Mouse (Mus musculus) spleen, postnatal 10 days (tissue): Measurements from ENCODE around the gene Mfsd5.
A peak's percentile ranks its signal among the peaks of the same experiment; 100 is the strongest.

Experiments used
- DNase-seq, 2 experiments: peaks; one replicate each; pipeline ENCODE4 v3.0.0; 2021 to 2022; ENCODE audit warnings: low spot score in 2 of 2

Mfsd5 gene

DNA sequence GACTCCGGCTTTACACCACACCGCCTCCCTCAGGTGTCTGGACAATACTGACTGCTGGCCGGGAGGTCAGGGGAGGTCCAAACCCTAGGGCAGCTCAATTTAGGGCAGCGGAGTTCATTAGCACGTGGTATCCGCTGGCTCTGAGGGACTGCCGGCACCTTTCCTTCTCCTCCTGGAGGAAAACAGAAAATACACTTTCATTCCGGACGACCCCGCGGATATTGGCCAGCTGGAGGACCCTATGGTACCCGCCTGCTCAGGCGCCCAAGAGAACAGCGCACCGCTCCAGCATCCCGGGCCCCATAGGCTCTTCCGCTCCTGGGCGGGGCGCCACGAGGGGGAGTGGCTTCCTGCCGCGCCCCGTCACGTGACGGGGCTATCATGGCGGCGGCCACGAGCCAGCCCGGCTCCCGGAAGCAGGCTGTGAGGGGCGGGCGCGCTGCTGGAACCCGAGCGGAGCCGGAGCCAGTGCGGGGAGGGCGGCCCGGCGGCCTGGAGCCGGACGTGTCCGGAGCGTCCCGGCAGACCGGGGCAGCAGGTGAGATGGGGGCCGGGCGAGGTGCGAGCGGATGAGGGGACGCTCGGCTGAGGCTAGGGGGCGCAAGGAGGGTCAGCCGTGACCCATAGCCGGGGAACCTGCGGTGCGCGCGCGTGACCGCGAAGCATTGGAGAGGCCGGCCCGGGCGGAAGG, at the start of gene Mfsd5:
Mfsd5 (plus strand) TSS at position 363 of the 691 bp plus-strand sequence.
- peak; percentile 78 to 92 for DNase-seq

DNA sequence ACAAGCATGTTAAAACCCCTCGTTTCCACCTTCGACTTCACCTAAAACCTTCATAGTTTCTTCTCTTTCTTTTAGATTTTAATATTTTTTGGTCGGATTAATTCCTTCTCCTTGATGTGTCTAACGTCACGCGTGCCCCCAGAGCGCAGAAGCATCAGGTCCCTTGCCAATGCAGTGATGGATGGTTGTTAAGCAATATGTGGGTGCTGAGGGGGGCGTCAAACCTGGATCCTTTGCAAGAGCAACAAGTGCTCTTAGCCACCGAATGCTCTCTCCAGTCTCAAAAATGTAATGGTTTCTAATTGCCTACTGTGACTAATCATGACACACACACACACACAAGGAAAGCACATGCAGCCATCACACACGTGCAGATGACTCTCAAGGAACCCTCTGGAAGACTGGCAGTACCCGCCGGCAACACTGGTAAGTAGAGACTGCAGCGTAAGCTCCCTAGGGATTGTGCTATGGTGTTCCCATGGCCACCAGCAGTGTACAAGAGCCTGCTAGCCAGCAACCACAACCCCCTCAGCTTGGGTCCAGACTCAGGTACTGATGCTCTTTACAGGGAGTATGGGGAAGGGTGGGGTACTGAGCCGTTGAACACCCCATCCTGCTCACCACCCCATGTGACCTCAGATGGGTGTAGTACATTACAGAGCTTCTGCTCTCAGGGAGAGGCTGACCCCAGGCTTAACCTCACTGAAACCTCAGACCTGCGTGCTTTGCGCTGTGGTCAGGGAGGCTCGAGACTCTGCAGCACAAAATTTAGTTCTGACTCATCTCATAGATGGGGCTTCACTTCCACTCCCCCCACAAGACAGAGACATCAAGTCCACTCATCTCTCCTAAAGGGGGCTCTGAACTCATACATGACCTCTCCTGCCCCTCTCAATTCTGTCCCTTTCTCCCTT, 48.6 kb upstream of the Mfsd5 start:
- DNase-seq: no peak

DNA sequence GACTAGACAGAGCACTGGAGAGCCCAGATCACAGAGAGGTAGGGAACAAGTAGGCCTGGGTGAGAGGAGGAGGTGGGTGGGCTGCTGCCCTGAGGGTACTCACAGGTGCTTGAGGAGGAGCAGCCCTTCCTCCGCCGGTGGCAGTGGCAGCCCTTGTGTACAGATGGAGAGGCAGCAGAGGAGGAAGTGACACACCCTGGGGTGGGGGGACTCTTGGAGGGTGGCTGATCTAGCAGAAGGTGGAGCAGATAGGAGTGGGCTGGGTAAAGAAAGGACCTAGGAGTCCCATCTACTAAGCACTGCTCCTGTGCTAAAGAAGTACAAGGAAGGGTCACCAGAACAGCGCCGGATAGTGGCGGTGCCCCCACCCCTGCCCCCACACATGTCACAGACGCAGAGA, 47.5 kb upstream of the Mfsd5 start, which contains the start of gene Itgb7:
Itgb7 (minus strand) TSS at position 197 of the 400 bp plus-strand sequence.
- DNase-seq: peak in 1 of 2 experiments; percentile 72

DNA sequence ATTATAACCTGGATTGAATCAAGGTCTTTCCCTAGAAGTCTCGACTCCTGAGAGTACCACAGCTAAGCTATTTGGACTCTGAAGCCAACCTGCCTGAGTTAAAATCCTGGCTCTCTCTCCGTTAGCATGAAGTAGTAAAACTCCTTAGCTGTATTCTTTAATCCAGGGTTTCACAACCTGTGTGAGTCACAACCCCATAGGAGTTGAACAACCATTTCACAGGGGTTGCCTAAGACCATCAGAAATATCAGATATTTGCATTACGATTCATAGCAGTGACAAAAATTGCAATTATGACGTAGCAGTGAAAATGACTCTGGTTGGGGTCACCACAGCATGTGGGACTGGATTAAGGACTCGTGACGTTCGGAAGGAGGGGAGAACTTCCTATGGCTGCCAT, 46.5 kb upstream of the Mfsd5 start:
- no peak for DNase-seq

DNA sequence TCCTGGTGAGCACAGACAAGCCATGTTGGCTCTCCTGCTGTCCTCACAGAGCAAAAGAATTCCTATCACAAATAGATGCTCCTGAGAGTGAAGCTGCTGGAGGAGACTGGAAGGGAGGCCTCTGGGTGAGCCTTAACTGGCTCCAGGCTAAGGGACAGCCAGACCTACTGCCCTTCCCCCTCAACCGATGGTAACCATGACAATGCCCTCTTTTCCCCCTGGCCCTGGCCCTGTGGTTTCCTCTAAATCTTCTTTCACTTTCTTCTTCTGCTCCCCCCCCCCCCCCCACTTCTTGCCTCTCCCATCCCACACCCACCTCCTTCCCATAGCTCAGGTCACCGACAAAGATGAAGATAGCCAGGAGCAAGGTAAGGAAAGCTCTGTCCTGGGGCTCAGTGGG, 45.4 kb upstream of the Mfsd5 start:
- no peak for DNase-seq

DNA sequence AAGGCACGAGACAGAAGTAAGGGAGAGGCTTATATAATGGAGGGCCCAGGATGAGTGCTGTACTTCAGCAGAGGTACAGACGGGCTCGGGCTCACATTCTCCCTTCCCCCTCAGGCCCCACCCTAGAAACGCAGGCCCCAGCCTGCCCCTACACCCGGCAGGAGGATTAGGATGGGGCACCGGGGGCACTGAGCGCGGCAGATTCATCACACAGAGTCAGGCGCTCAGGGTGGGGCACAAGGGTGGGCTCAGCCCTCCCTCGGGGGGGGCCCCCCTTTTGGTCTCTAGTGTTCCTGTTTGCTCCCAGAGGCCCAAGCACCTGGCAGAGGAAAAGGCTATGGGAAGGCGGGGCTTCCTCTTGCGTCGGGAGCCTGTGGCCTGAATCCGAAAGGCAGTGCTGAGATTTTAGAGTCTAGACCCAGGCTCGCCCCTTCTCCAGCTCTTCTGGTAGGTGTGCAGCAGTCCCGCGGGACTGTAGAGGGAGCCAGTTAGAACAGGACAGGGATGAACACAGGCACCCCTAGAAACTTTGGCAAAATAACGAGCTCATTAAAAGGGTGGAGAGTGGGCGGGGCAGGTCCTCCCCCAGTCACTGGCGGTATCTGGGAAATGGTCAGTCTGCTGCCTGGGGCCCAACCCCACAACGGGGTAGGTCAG, 43.8 kb upstream of the Mfsd5 start:
- no peak for DNase-seq

DNA sequence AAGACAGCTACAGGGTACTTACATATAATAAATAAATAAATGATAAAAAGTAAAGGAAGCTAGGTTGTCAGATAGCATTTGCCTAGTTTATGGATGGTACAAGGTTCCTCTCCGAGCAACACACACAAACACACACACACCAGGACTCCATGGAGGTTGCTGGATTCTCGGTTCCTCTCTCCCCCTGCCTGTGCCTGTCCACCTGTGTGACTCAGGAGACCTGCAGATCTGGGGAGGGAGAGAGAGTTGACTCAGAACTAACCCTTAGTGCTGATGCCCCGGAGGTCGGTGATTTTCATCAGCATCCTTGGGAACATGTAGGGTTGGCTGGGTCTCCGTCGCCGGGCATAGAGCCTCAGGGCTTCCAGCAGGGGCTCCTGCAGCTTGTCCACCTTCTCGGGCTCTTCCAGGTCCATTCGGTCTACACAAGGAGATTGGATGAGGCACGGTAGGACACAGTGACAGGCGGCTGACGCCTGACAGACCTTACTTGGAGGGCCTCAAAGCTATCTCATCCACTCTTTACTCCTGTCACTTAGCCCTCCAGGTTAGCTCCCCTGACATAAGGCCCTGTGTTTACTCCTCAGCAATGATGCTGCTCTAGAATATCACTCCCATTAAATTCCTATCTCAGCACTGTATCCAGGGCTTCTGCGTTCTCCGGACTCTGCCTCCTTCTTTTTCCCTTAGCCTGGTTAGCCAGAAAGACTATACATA, 40.6 kb upstream of the Mfsd5 start:
- no peak for DNase-seq

DNA sequence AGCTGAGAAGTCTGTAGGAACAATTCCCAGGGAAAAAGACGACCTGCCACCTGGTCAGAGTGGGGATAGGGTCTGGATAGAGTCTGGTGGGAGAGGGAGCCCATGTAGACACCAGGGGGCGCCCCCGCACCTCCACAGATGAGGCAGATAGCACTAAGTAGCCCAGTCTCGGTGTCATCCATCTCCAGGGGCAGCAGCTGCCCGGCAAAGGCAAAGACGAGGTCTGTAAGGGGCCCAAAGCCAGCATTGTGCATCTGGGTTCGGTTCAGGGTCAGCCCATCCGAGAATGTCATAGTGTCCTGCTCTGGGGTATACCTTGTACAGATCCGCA, 40.0 kb upstream of the Mfsd5 start:
- DNase-seq: peak; percentile 56 to 87

DNA sequence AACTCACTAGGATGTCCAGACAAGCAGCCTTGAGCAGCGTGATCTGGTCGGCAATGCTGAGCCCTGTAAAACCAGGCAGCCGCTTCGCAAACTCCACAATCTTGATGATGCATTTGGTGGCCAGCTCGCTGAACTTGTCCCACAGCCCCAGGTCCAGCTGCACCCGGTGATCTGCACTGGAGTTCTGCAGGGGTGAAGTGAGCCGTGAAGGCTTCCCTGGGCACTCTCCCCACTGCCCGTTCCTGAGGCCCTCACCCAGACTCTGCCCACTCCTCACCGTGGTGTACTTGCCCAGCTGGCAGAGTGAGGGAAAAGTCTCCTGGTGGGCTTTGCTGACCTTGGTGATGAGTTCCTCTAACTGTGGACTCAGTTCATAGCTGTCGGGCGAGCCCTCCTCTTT, 39.4 kb upstream of the Mfsd5 start:
- no peak for DNase-seq

DNA sequence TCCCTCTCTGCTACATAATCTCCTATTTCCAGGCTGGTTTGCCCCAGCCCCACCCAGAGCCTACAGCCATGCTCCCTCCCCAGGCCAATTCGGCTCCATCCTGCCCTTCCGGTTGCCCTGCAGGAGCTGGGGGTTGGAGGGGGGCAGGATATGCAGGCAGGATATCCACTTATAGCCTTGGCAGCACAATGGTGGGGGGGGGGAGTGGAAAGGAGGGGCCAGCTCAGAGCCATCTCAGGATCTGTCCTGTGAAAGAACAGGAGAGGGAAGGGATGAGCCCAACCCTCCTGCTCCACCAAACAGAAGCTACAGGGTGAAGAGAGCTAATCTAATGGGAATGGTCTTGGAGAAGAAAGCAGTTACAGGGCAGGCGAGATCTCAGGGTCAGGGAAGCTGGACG, 38.6 kb upstream of the Mfsd5 start:
- DNase-seq: no peak

DNA sequence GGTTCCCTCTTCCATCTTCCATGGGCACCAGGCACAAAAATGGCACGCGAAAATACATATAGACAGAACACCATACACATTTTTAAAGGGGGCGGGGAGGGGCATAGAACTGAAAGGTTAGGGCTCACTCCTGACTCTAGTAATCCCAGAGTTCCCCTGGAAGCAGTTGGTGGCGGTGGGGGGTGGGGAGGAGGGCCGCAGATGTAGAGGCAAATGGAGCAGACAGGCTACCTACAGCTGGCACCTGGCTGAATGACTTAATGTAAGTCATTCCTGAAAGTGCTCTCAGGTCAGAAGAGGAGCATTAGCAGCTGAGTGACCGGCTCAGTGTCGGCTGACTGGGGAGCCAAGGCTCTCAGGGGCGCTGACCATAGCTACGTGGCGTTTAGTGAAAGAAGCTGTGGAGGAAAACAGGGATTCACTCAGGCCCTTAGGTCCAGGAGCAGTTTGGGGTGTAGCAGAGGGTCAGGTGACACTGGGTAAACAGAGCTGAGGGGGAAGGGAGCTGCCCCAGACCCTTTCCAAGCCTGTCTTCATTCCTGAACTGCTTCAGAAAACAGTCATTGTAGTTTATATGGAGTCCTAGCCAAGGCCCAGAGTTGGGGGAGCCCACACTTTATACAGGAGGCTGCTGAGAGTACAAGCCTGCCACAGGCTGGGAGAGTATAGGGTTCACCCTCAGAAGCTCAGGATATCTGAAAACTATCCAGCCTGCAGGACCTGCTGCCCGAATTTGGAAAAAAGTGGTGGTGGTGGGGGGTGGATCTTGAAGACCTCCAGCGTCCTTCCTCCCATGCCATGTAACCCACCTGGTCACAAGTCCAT, 36.6 kb upstream of the Mfsd5 start:
- DNase-seq: no peak

DNA sequence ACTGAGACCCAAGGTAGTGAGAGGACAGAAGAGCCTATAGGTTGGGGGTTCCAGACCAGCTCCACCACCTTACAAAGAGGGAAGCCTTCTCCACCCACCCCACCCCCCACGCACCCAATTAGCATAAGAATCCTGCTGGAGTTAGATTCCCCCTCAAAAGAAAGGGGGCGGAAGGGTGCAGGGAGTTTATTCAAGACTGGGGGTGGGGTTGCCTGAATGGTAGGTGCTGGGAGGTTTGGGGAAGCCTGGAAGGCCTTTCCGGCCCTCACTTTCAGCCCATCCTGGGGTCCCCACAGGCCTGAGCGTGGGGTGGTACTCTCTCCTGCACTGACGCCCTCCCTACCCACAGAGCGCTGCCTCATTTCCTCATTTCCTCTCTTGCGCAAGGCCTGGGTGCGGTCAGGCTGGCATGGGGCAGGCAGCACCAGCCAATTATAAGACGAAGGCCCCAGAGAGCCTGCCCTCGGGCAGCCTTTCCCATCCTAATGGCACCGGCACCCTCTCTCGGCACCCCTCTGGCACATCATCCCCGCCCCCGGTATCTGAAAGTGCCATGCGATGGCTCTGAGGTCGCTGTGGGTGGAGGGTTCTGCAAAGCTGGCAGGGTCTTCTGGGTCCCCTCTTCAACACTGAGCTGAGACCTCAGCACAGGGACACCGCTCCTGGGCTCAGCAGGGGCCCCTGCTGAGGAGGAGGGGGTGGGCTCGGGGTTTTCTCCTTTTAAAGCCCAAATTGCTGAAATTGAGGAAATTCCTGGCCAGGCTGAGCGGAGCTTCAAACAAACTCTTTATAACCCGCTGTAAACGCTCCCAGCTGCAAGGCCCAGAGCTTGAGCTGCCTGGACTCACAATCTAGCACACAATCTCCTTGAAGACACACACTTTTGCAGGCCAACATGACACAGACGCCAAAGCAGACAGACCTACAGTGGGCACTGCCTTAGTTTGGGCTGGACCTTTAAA, 35.7 kb upstream of the Mfsd5 start:
- DNase-seq: peak in 1 of 2 experiments; percentile 68

DNA sequence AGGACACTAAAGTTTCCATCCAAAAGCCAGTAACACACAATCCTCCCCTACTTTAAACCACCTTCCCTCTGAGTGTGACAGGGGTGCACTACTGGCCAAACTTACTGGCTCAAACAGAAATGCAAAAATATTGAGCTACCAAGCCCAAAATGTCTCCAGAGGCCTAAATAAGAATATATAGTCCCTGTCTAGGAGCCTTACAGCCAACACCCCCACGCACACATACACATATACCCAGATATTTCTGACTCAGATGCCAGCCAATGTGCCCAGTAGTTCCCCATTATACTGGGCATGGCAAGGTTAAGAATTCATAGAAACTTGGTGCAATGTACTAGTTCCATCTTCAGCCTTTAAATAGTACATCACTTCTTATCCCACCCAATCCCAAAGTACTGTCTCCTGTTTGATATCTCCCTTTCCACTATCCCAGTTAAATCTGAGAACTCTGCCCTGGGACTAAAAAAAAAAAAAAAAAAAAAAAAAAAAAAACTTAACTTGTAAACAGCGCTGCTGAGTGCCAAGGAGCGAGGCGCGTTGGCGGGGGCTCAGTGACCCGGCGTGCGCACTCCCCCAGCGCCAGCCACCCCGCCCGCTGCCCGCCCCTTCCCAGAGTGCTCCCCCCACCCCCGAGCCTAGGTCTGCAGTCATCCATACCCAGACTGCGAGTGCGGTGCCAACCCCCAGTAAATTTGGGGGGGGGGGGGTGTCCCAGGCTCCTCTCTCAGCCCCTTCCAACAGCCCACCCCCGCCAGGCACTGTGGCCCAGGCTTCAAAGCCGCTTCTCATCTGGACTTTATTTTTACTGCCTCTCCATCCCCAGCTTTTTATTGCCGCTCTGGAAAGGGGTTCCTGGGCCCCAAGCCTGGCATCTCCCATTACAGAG, 34.7 kb upstream of the Mfsd5 start:
- no peak for DNase-seq

DNA sequence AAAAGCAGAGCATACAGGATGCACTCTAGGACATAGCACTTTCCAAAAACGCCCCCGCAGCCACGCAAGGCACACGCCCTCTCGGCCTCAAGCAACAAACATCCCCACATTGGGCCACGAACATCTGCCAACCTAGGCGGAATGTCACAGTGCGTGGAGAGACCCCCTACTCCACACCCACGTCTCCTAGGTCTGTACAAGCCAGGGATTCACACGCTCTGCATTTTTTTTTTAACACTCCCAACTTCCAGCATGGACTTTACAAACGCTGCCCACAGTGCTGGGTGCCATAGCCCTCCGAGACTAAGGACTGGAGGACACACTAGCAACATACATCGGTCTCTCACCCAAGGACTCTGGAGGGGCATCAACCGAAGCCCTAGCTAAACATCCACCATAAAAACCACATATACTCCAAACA, 33.8 kb upstream of the Mfsd5 start:
- DNase-seq: no peak

DNA sequence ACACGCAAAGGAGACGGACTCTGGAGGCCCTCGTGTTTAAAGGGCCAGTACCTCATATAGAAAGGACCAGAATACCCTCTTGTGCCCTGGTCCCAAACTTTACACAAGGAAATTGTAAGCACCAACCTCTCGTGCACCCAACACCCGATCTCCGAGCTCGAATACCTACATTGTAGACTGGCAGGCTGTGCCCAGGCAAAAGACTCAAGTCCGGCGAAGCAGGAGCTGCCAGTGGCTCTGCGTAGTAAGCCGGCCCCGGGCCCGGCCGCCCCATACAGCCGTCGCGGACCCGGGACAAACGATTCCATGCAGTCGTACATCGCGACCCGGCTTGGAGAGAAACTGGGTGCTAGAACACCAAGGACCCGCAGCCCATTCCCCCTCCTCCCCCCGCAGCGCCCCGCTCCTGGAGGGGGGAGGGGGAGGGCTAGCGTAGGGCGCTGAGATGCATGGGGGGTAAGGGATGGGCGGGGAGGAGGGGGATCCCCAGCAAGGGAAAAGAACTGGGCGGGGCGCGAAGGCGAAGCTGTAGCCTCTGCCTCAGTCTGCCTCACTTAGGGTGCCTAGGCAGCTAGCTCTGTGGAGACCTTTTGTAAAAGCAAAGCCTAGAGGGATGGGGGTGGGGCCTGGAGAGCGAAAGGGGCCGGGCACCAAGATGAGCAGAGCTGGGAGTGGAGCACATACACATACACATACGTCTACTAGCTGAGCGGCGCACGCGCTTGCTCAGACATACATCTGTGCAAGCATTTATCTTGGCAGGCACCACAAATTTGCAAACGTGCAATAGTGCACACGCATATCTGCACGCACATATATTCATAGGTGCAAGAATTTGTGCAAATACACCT, 33.1 kb upstream of the Mfsd5 start:
- peak in 1 of 2 experiments; percentile 69 for DNase-seq

DNA sequence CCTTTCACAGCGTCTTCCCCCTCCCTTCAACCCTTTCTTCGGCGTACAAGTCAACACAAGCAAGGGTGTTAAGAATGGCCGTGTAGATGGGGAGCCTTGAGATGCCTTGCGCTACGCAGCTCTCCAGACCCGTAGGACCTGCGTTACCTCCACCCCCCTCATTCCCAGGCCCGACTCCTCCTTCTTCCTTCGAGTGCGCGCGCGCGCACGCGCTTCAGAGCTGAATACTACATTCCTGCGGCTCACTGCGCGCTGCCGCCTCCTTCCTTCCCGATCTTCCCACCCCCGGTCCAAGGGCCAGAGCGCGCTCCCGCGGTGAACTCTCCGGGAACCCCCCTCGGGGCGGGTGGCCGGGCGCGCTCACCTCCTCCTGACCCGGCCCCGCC, 32.4 kb upstream of the Mfsd5 start:
- peak; percentile 43 to 74 for DNase-seq

DNA sequence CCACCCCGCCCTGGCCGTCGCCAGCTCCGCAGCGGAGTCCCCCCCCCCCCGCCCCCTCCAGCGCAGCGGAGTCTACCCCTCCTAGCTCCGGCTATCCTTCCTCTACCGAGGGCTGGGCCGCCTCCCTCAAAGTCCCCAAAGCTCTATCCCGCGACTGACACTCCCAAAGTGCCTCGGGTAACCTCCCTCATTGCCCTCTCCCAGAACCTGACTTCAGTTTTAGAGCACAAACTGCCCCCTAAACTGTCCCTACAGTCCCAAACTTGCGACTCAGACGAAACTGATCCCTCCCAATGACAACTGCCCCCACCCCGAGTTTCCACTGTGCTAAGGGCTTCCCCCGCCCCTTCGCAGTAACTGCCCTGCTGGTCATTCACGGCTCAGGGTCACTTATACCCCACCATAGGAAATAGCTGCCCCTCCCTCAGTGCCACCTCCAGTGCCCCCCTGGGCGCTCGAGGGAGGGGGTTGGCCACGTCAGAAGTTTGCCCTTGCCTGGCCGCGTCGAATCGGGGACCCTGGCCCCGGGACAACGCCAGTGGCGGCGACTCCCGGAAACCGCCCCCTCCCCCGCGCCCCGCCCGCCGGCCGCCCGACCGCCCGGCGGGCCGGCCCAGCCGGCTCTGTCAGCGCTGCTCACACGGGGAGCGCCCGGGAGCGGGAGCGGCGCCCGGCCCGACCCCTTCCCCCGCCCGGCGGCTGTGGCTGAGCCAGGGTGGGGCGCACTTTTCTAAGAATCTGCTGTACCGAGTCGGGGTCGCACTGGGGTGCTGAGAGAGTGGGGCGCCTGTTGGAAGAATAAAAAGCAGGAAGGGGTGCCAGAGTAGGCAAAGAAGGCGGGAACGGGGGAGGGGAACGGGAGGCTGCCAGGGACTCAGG, 31.8 kb upstream of the Mfsd5 start:
- DNase-seq: peak in 1 of 2 experiments; percentile 45
